Mouse (Mus musculus): ENCODE measurements around the gene Btbd7.

DNA sequence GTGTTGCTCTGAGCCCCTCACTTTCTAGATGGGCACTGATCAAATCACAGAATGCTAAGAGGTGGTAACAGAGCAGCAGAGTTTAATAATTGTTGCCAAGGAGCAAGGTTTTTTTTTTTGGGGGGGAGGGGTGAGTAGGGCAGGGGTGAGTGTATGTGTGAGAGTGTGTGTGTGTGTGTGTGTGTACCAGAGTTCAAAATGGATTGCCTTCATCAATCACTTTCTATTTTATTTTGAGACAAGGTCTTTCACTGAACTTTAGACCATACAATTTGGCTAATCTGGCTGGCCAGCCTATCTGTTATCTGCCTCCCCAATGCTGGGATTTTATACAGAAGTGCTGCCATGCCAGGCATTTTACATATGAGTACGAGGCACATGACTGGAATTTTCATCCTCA is 63.4 kb downstream of the Btbd7 start:
- TF ChIP-seq CTCF (conservative IDR thresholded peaks at IDR 0.05; ENCODE audit: insufficient read depth, insufficient read length, low read depth, low read length) (no peak), POLR2A (IDR thresholded peaks at IDR 0.05; ENCODE audit: low read depth, low read length) (no peak)
